Mouse (Mus musculus) heart, embryonic 15.5 days (tissue): ENCODE measurements at regions not wholly inside any gene's neighbourhood (a gene's known extent, or its start where the extent isn't known, plus 50 kb on each side); places are given as distances from the start of the nearest gene placed in this dataset.
"Not testable (repeated sequence)": the region's sequence is repeated elsewhere in the genome, so short reads cannot be mapped to it uniquely, and the experiment has no call there.

Source experiments
- ATAC-seq: fragments of 200-750 bp; cut with Nextera tagmentation; replicated peaks from 2 replicates; pipeline ENCODE4 v1.8.0; 2017; ENCODE audit warnings: low read depth, moderate TSS enrichment; ENCODE audit not compliant: insufficient number of reproducible peaks, insufficient read depth, low FRiP score
- H3K27ac ChIP-seq: fragments of 300-500 bp; sonication (generic); 2 replicates; pipeline ENCODE4 v1.5.1; 2015; ENCODE audit warnings: mild to moderate bottlenecking, inconsistent platforms
- H3K27me3 ChIP-seq: fragments of 300-500 bp; sonication (generic); 2 replicates; pipeline ENCODE4 v1.6.1; 2015; ENCODE audit warnings: inconsistent platforms
- H3K36me3 ChIP-seq: fragments of 300-500 bp; sonication (generic); 2 replicates; pipeline ENCODE4 v1.6.1; 2015; ENCODE audit warnings: mild to moderate bottlenecking, inconsistent platforms
- H3K4me1 ChIP-seq: fragments of 300-500 bp; sonication (generic); replicated peaks from 2 replicates; pipeline ENCODE4 v1.6.1; 2015; ENCODE audit warnings: inconsistent platforms
- H3K4me2 ChIP-seq: fragments of 300-500 bp; sonication (generic); 2 replicates; pipeline ENCODE4 v1.6.1; 2015; ENCODE audit warnings: inconsistent platforms, mild to moderate bottlenecking, moderate library complexity
- H3K4me3 ChIP-seq: fragments of 300-500 bp; sonication (generic); 2 replicates; pipeline ENCODE4 v1.5.1; 2015; ENCODE audit warnings: mild to moderate bottlenecking, inconsistent platforms
- H3K9ac ChIP-seq: fragments of 300-500 bp; sonication (generic); 2 replicates; pipeline ENCODE4 v1.6.1; 2015; ENCODE audit warnings: mild to moderate bottlenecking, inconsistent platforms
- H3K9me3 ChIP-seq: fragments of 300-500 bp; sonication (generic); replicated peaks from 2 replicates; pipeline ENCODE4 v1.6.1; 2016; ENCODE audit warnings: inconsistent platforms
- WGBS: fragments of 180-500 bp; shearing (Covaris S2); methylation state at CpG from one replicate; pipeline ENCODE4 v1.1.7; 2015; ENCODE audit warnings: mixed read lengths; 5-methylcytosine and 5-hydroxymethylcytosine counted together

GRCm38 (mm10) chr4:22133547-22134495 is 202.7 kb downstream of the Faxc start:
- no peaks in the 10 kb centered on the region for H3K36me3 ChIP-seq
- no peak overlapping the region for H3K9ac ChIP-seq
- H3K4me2 ChIP-seq, result no peak overlapping the region
- no peak overlapping the region for H3K27ac ChIP-seq
- WGBS, result 47% methylated on average over 14 of the region's 14 CpGs
- H3K4me1 ChIP-seq, result no peaks in the 10 kb centered on the region
- no peak overlapping the region for H3K4me3 ChIP-seq
- no peak for ATAC-seq
- H3K27me3 ChIP-seq, result 0 out of 2 replicates have a peak, but pooled peaks cover 3% of the 10 kb centered on the region
- H3K9me3 ChIP-seq, result no peaks in the 10 kb centered on the region

- H3K4me1 ChIP-seq, result no peaks in the 10 kb centered on the region
- H3K9ac ChIP-seq, result no peak overlapping the region
- no peaks in the 10 kb centered on the region for H3K36me3 ChIP-seq
- no peak overlapping the region for H3K4me2 ChIP-seq
- H3K27me3 ChIP-seq, result 0 out of 2 replicates have a peak, but pooled peaks cover 3% of the 10 kb centered on the region
- H3K4me3 ChIP-seq, result no peak overlapping the region
- no peak overlapping the region for H3K27ac ChIP-seq
- H3K9me3 ChIP-seq, result no peaks in the 10 kb centered on the region
- WGBS, result 53% methylated on average over 3 of the region's 3 CpGs
- no peak for ATAC-seq
Measured at GRCm38 (mm10) chr4:22140122-22140521, 209.0 kb downstream of the Faxc start.

- WGBS, result 89% methylated on average over 1 of the region's 1 CpGs
- H3K9me3 ChIP-seq, result no peaks in the 10 kb centered on the region
- H3K36me3 ChIP-seq, result no peaks in the 10 kb centered on the region
- no peaks in the 10 kb centered on the region for H3K27me3 ChIP-seq
- H3K9ac ChIP-seq, result no peak overlapping the region
- no peak overlapping the region for H3K4me3 ChIP-seq
- H3K4me1 ChIP-seq, result 0 out of 2 replicates have a peak, but pooled peaks cover 2% of the 10 kb centered on the region
- no peak overlapping the region for H3K27ac ChIP-seq
- H3K4me2 ChIP-seq, result no peak overlapping the region
- ATAC-seq, result no peak
Measured at GRCm38 (mm10) chr4:22143546-22143945, 212.4 kb downstream of the Faxc start.

GRCm38 (mm10) chr4:22144834-22145233 is 212.5 kb upstream of the Fbxl4 start:
- H3K27ac ChIP-seq, H3K4me1 ChIP-seq, H3K27me3 ChIP-seq, ATAC-seq, H3K4me3 ChIP-seq, H3K9ac ChIP-seq, H3K4me2 ChIP-seq, H3K9me3 ChIP-seq, H3K36me3 ChIP-seq: not testable (repeated sequence)
- WGBS, result 93% methylated on average over 1 of the region's 1 CpGs

- H3K4me3 ChIP-seq, result no peak overlapping the region
- ATAC-seq, result no peak
Measured at GRCm38 (mm10) chr4:22146648-22147409, 210.5 kb upstream of the Fbxl4 start.

GRCm38 (mm10) chr4:22151899-22152493 is 205.3 kb upstream of the Fbxl4 start:
- Histone ChIP-seq H3K4me1 (no peaks in the 10 kb centered on the region), H3K9ac (no peak overlapping the region), H3K4me3 (no peak overlapping the region), H3K9me3 (no peaks in the 10 kb centered on the region), H3K4me2 (no peak overlapping the region), H3K27ac (no peak overlapping the region), H3K36me3 (no peaks in the 10 kb centered on the region), H3K27me3 (peaks cover 23% of the 10 kb centered on the region)
- 19% methylated on average over 10 of the region's 10 CpGs for WGBS
- no peak for ATAC-seq

More at GRCm38 (mm10) chr4:22146648-22147409, 210.5 kb upstream of the Fbxl4 start:
- Histone ChIP-seq H3K4me1 (0 out of 2 replicates have a peak, but pooled peaks cover 2% of the 10 kb centered on the region), H3K36me3 (no peaks in the 10 kb centered on the region), H3K27me3 (peaks cover 6% of the 10 kb centered on the region; the same call in 1 of the 2 replicates), H3K4me2 (no peak overlapping the region), H3K9ac (no peak overlapping the region), H3K9me3 (no peaks in the 10 kb centered on the region), H3K27ac (no peak overlapping the region)
- WGBS, result 46% methylated on average over 6 of the region's 6 CpGs

- 15% methylated on average over 7 of the region's 7 CpGs for WGBS
- H3K4me2 ChIP-seq, result no peak overlapping the region
Measured at GRCm38 (mm10) chr4:22152971-22153544, 204.3 kb upstream of the Fbxl4 start.

GRCm38 (mm10) chr4:22153620-22154019 is 203.7 kb upstream of the Fbxl4 start:
- Histone ChIP-seq H3K27ac (no peak overlapping the region), H3K9me3 (no peaks in the 10 kb centered on the region), H3K4me3 (no peak overlapping the region), H3K27me3 (peaks cover 23% of the 10 kb centered on the region), H3K36me3 (no peaks in the 10 kb centered on the region), H3K4me1 (no peaks in the 10 kb centered on the region), H3K4me2 (no peak overlapping the region), H3K9ac (no peak overlapping the region)
- WGBS, result 35% methylated on average over 6 of the region's 6 CpGs
- no peak for ATAC-seq

More at GRCm38 (mm10) chr4:22152971-22153544, 204.3 kb upstream of the Fbxl4 start:
- no peak overlapping the region for H3K4me3 ChIP-seq
- no peaks in the 10 kb centered on the region for H3K36me3 ChIP-seq
- no peak for ATAC-seq
- no peak overlapping the region for H3K27ac ChIP-seq
- peaks cover 23% of the 10 kb centered on the region for H3K27me3 ChIP-seq
- no peak overlapping the region for H3K9ac ChIP-seq
- no peaks in the 10 kb centered on the region for H3K9me3 ChIP-seq
- no peaks in the 10 kb centered on the region for H3K4me1 ChIP-seq

GRCm38 (mm10) chr4:22186422-22186821 is 170.9 kb upstream of the Fbxl4 start:
- Histone ChIP-seq H3K9me3 (no peaks in the 10 kb centered on the region), H3K36me3 (no peaks in the 10 kb centered on the region), H3K4me3 (no peak overlapping the region), H3K4me1 (no peaks in the 10 kb centered on the region), H3K27me3 (no peaks in the 10 kb centered on the region), H3K27ac (no peak overlapping the region), H3K4me2 (no peak overlapping the region), H3K9ac (no peak overlapping the region)
- ATAC-seq, result no peak
- 75% methylated on average over 1 of the region's 1 CpGs for WGBS

DNA sequence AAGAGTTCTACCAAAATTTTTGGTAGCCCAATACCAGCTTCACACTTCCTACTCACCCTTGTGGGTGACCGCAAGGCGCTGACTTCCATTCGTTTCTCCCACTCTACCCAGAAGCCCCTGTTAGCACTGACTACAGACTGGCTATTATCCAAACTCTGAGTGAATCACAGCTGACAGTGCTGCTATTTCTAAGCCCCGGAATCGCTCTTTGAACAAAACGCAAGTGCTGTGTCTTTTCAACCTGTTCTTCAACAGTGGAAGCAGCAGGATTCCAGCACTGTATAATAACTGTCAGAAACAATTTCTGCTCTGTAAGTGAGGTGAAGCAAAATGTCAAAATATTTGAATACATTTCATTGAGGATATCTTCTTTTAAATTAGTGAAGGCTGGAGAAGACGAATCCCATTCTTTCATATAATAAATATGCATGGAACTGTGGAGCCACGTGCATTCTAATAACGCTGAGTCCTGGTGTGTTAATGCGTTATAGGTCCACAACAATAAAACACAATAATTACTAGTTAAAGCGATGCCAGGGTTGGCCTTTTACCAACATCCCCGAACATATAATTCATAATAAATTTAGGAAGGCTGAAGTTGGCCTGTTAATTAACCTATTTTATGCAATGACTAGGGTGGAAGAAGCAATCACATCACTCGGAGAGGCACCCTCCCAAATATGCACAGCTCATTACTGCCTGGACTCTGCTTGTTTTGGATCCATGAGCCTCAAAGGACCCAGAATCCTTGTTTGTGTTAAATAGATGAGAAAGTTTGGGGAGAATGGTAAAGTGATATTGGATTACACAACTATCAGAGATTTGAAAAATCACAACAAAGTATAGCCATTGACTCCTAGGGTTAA is 169.0 kb upstream of the Fbxl4 start:
- no peak for ATAC-seq
- H3K9ac ChIP-seq, result no peak overlapping the region
- no peaks in the 10 kb centered on the region for H3K36me3 ChIP-seq
- H3K27ac ChIP-seq, result no peak overlapping the region
- no peak overlapping the region for H3K4me3 ChIP-seq
- H3K4me2 ChIP-seq, result no peak overlapping the region
- H3K4me1 ChIP-seq, result no peaks in the 10 kb centered on the region
- WGBS, result 80% methylated on average over 13 of the region's 13 CpGs
- no peaks in the 10 kb centered on the region for H3K27me3 ChIP-seq
- H3K9me3 ChIP-seq, result no peaks in the 10 kb centered on the region
